Mouse (Mus musculus) mouse trophoblast stem cell (cell line): ENCODE measurements at regions not wholly inside any gene's neighbourhood (a gene's known extent, or its start where the extent isn't known, plus 50 kb on each side); places are given as distances from the start of the nearest gene placed in this dataset.
"Not testable (repeated sequence)": the region's sequence is repeated elsewhere in the genome, so short reads cannot be mapped to it uniquely, and the experiment has no call there.

Source experiments
- in situ Hi-C, 2 experiments: fragments of 300-500 bp; cut with MseI, MboI; formaldehyde crosslinking; loops; 2 replicates in 1 of 2; 3 replicates in 1 of 2; pipeline ENCODE4 v1.15.1; 2025

- in situ Hi-C loops = not testable (repeated sequence)
Measured at GRCm38 (mm10) chr13:50906431-50906830, 194.2 kb upstream of the Spin1 start.

GRCm38 (mm10) chr13:50906910-50907309 is 193.8 kb upstream of the Spin1 start:
- in situ Hi-C loops = no loop called here

- in situ Hi-C loops = not testable (repeated sequence)
Measured at GRCm38 (mm10) chr13:50912776-50913175, 187.9 kb upstream of the Spin1 start.

GRCm38 (mm10) chr13:50934017-50934416 is 166.7 kb upstream of the Spin1 start:
- in situ Hi-C loops = not testable (repeated sequence)

GRCm38 (mm10) chr13:50942561-50942960 is 158.1 kb upstream of the Spin1 start:
- in situ Hi-C loops = loop anchor here in 1 of 2 experiments (10.0 kb wide), 1 partner anchor 272 kb away; no protein-coding TSS in a partner anchor

GRCm38 (mm10) chr13:50949545-50950226 is 151.0 kb upstream of the Spin1 start:
- in situ Hi-C loops = loop anchor here (5.0 to 25.0 kb wide), 4 partner anchors 155 to 663 kb away; partner anchors contain the start of gene Spin1 (in 1 of the 2)

- in situ Hi-C loops = loop anchor here (5.0 to 25.0 kb wide), 3 partner anchors 150 to 658 kb away; partner anchors contain the start of gene Spin1 (in 1 of the 2)
Measured at GRCm38 (mm10) chr13:50954671-50955070, 146.0 kb upstream of the Spin1 start.

GRCm38 (mm10) chr13:50958051-50958883 is 142.4 kb upstream of the Spin1 start:
- in situ Hi-C loops = loop anchor here (10.0 to 25.0 kb wide), 2 partner anchors 147 to 654 kb away; partner anchors contain the start of gene Spin1 (in 1 of the 2)

- in situ Hi-C loops = loop anchor here (25.0 kb wide), 1 partner anchor 651 kb away; no protein-coding TSS in a partner anchor
Measured at GRCm38 (mm10) chr13:50960909-50961308, 139.8 kb upstream of the Spin1 start.

GRCm38 (mm10) chr13:50964070-50964469 is 136.6 kb upstream of the Spin1 start:
- in situ Hi-C loops = loop anchor here (25.0 kb wide), 1 partner anchor 648 kb away; no protein-coding TSS in a partner anchor

GRCm38 (mm10) chr13:50965041-50965440 is 135.6 kb upstream of the Spin1 start:
- in situ Hi-C loops = loop anchor here (25.0 kb wide), 1 partner anchor 647 kb away; no protein-coding TSS in a partner anchor

GRCm38 (mm10) chr13:50965678-50966077 is 135.0 kb upstream of the Spin1 start:
- in situ Hi-C loops = loop anchor here (25.0 kb wide), 1 partner anchor 647 kb away; no protein-coding TSS in a partner anchor

GRCm38 (mm10) chr13:50966826-50967225 is 133.9 kb upstream of the Spin1 start:
- in situ Hi-C loops = loop anchor here (25.0 kb wide), 1 partner anchor 645 kb away; no protein-coding TSS in a partner anchor

- in situ Hi-C loops = loop anchor here (25.0 kb wide), 1 partner anchor 639 kb away; no protein-coding TSS in a partner anchor
Measured at GRCm38 (mm10) chr13:50973379-50973778, 127.3 kb upstream of the Spin1 start.

GRCm38 (mm10) chr13:50975306-50975920 is 125.3 kb upstream of the Spin1 start:
- in situ Hi-C loops = no loop called here

- in situ Hi-C loops = no loop called here
Measured at GRCm38 (mm10) chr13:50982005-50982404, 118.7 kb upstream of the Spin1 start.

GRCm38 (mm10) chr13:50982990-50983389 is 117.7 kb upstream of the Spin1 start:
- in situ Hi-C loops = no loop called here

GRCm38 (mm10) chr13:50991726-50992432 is 108.8 kb upstream of the Spin1 start:
- in situ Hi-C loops = no loop called here

- in situ Hi-C loops = no loop called here
Measured at GRCm38 (mm10) chr13:50999738-51000137, 100.9 kb upstream of the Spin1 start.

- in situ Hi-C loops = no loop called here
Measured at GRCm38 (mm10) chr13:51004827-51005226, 95.9 kb upstream of the Spin1 start.

GRCm38 (mm10) chr13:51010736-51011135 is 89.9 kb upstream of the Spin1 start:
- in situ Hi-C loops = no loop called here
